Mouse (Mus musculus): ENCODE results near the gene Kcnh2.
"Not testable (repeated sequence)": the region's sequence is repeated elsewhere in the genome, so short reads cannot be mapped to it uniquely, and the experiment has no call there.

The Kcnh2 gene

GRCm38 (mm10) chr5:24351278-24351677 lies at the start of gene Kcnh2:
Gene Kcnh2 (minus strand): TSS chr5:24351604.
- no peak for DNase-seq (ENCODE audit: low spot score)

- no peak for DNase-seq (ENCODE audit: low spot score)
Measured at GRCm38 (mm10) chr5:24400362-24400761, 49.0 kb upstream of the Kcnh2 start.

- DNase-seq (ENCODE audit: low spot score) = no peak
Measured at GRCm38 (mm10) chr5:24399686-24400085, 48.3 kb upstream of the Kcnh2 start.

- not testable (repeated sequence) for DNase-seq (ENCODE audit: low spot score)
Measured at GRCm38 (mm10) chr5:24396254-24396653, 44.9 kb upstream of the Kcnh2 start.

GRCm38 (mm10) chr5:24394165-24394894 lies 42.9 kb upstream of the Kcnh2 start:
- peak; percentile 96 for DNase-seq (ENCODE audit: low spot score)

GRCm38 (mm10) chr5:24393392-24393997 lies 42.1 kb upstream of the Kcnh2 start, which contains the start of gene Abcb8:
Gene Abcb8 (plus strand): TSS chr5:24393663.
- DNase-seq (ENCODE audit: low spot score) = peak; percentile 72

- no peak for DNase-seq (ENCODE audit: low spot score)
Measured at GRCm38 (mm10) chr5:24392724-24393123, 41.3 kb upstream of the Kcnh2 start.

- no peak for DNase-seq (ENCODE audit: low spot score)
Measured at GRCm38 (mm10) chr5:24391864-24392263, 40.5 kb upstream of the Kcnh2 start, which contains the start of gene Atg9b. Gene Atg9b (minus strand): TSS chr5:24392143.

GRCm38 (mm10) chr5:24389658-24390020 lies 38.2 kb upstream of the Kcnh2 start:
- DNase-seq (ENCODE audit: low spot score) = no peak

GRCm38 (mm10) chr5:24389011-24389657 lies 37.7 kb upstream of the Kcnh2 start:
- no peak for DNase-seq (ENCODE audit: low spot score)

- DNase-seq (ENCODE audit: low spot score) = no peak
Measured at GRCm38 (mm10) chr5:24388246-24388915, 37.0 kb upstream of the Kcnh2 start.

GRCm38 (mm10) chr5:24387264-24388241 lies 36.1 kb upstream of the Kcnh2 start:
- DNase-seq (ENCODE audit: low spot score) = peak; percentile 63

GRCm38 (mm10) chr5:24385887-24386550 lies 34.6 kb upstream of the Kcnh2 start:
- no peak for DNase-seq (ENCODE audit: low spot score)

GRCm38 (mm10) chr5:24385374-24385773 lies 34.0 kb upstream of the Kcnh2 start:
- DNase-seq (ENCODE audit: low spot score) = no peak

- no peak for DNase-seq (ENCODE audit: low spot score)
Measured at GRCm38 (mm10) chr5:24384407-24384806, 33.0 kb upstream of the Kcnh2 start.

- peak; percentile 88 for DNase-seq (ENCODE audit: low spot score)
Measured at GRCm38 (mm10) chr5:24383026-24383859, 31.8 kb upstream of the Kcnh2 start.

- DNase-seq (ENCODE audit: low spot score) = no peak
Measured at GRCm38 (mm10) chr5:24381988-24382387, 30.6 kb upstream of the Kcnh2 start.

- no peak for DNase-seq (ENCODE audit: low spot score)
Measured at GRCm38 (mm10) chr5:24381486-24381885, 30.1 kb upstream of the Kcnh2 start.

- DNase-seq (ENCODE audit: low spot score) = no peak
Measured at GRCm38 (mm10) chr5:24380499-24380898, 29.1 kb upstream of the Kcnh2 start.

GRCm38 (mm10) chr5:24379501-24379900 lies 28.1 kb upstream of the Kcnh2 start:
- DNase-seq (ENCODE audit: low spot score) = no peak
